Mouse (Mus musculus): ENCODE results near the gene Hk1. TPM values are rescaled to one million over a fixed set of nuclear protein-coding genes. Genes with fewer than 3 reads are reported as not detected.
A peak's percentile ranks its signal among the peaks of the same experiment; 100 is the strongest.

Hk1 gene
- polyA plus RNA-seq, 1 experiment from 2014 or later, result 38.5 TPM

GRCm38 (mm10) chr10:62404901-62405300 lies 25.2 kb upstream of the Hk1 start:
- ATAC-seq (ENCODE audit: low FRiP score), result no peak
- WGBS, result 52% methylated on average over 14 of the region's 14 CpGs
- peak overlapping the region; percentile 10; the same call in 1 of the 2 replicates for H3K4me3 ChIP-seq (replicated peaks)
- no peaks in the 10 kb centered on the region for H3K36me3 ChIP-seq (replicated peaks)
- no peak overlapping the region for H3K27ac ChIP-seq
- 0 out of 2 replicates have a peak overlapping the region, but pooled peaks have one; percentile 14 for H3K9ac ChIP-seq
- peaks cover 4% of the 10 kb centered on the region; the same call in 1 of the 2 replicates for H3K4me1 ChIP-seq
- peak overlapping the region; percentile 24; the same call in 1 of the 2 replicates for H3K4me2 ChIP-seq
- no peaks in the 10 kb centered on the region for H3K9me3 ChIP-seq
- 0 out of 2 replicates have a peak, but pooled peaks cover 4% of the 10 kb centered on the region for H3K27me3 ChIP-seq

GRCm38 (mm10) chr10:62401641-62402111 lies 22.0 kb upstream of the Hk1 start:
- H3K9me3 ChIP-seq, result no peaks in the 10 kb centered on the region
- ATAC-seq (ENCODE audit: low FRiP score), result no peak
- H3K9ac ChIP-seq, result no peak overlapping the region
- no peak overlapping the region for H3K4me3 ChIP-seq (replicated peaks)
- 89% methylated on average over 19 of the region's 19 CpGs for WGBS
- 0 out of 2 replicates have a peak, but pooled peaks cover 4% of the 10 kb centered on the region for H3K27me3 ChIP-seq
- no peak overlapping the region for H3K27ac ChIP-seq
- no peaks in the 10 kb centered on the region for H3K36me3 ChIP-seq (replicated peaks)
- H3K4me2 ChIP-seq, result no peak overlapping the region
- peaks cover 4% of the 10 kb centered on the region; the same call in 1 of the 2 replicates for H3K4me1 ChIP-seq

- H3K4me1 ChIP-seq, result no peaks in the 10 kb centered on the region
- WGBS, result 87% methylated on average over 3 of the region's 3 CpGs
These were observed 3.3 kb upstream of the Hk1 start for GRCm38 (mm10) chr10:62383011-62383410.

GRCm38 (mm10) chr10:62380936-62381335 lies 1.2 kb upstream of the Hk1 start:
- no peak for ATAC-seq (ENCODE audit: low FRiP score)
- H3K9ac ChIP-seq, result no peak overlapping the region
- H3K4me1 ChIP-seq, result no peaks in the 10 kb centered on the region
- no peak overlapping the region for H3K27ac ChIP-seq
- no peak overlapping the region for H3K4me3 ChIP-seq (replicated peaks)
- H3K9me3 ChIP-seq, result no peaks in the 10 kb centered on the region
- H3K36me3 ChIP-seq (replicated peaks), result no peaks in the 10 kb centered on the region
- H3K4me2 ChIP-seq, result no peak overlapping the region
- no peaks in the 10 kb centered on the region for H3K27me3 ChIP-seq

More at GRCm38 (mm10) chr10:62383011-62383410, 3.3 kb upstream of the Hk1 start:
- Histone ChIP-seq H3K27me3 (no peaks in the 10 kb centered on the region), H3K9ac (no peak overlapping the region), H3K4me2 (no peak overlapping the region), H3K27ac (no peak overlapping the region), H3K36me3 (replicated peaks) (no peaks in the 10 kb centered on the region), H3K4me3 (replicated peaks) (no peak overlapping the region), H3K9me3 (no peaks in the 10 kb centered on the region)
- ATAC-seq (ENCODE audit: low FRiP score), result no peak

GRCm38 (mm10) chr10:62358827-62359226 lies 20.9 kb downstream of the Hk1 start:
- no peak overlapping the region for H3K27ac ChIP-seq
- WGBS, result 88% methylated on average over 7 of the region's 7 CpGs
- H3K9ac ChIP-seq, result no peak overlapping the region
- H3K9me3 ChIP-seq, result no peaks in the 10 kb centered on the region
- no peak overlapping the region for H3K4me3 ChIP-seq (replicated peaks)
- no peak for ATAC-seq (ENCODE audit: low FRiP score)
- no peaks in the 10 kb centered on the region for H3K27me3 ChIP-seq
- H3K4me2 ChIP-seq, result no peak overlapping the region
- H3K36me3 ChIP-seq (replicated peaks), result no peaks in the 10 kb centered on the region
- no peaks in the 10 kb centered on the region for H3K4me1 ChIP-seq

- H3K27me3 ChIP-seq, result no peaks in the 10 kb centered on the region
- no peak overlapping the region for H3K9ac ChIP-seq
- 78% methylated on average over 17 of the region's 17 CpGs for WGBS
- H3K27ac ChIP-seq, result no peak overlapping the region
- H3K4me2 ChIP-seq, result no peak overlapping the region
- H3K36me3 ChIP-seq (replicated peaks), result no peaks in the 10 kb centered on the region
- no peak for ATAC-seq (ENCODE audit: low FRiP score)
- no peak overlapping the region for H3K4me3 ChIP-seq (replicated peaks)
- no peaks in the 10 kb centered on the region for H3K9me3 ChIP-seq
- no peaks in the 10 kb centered on the region for H3K4me1 ChIP-seq
These were observed 23.5 kb downstream of the Hk1 start for GRCm38 (mm10) chr10:62356105-62356730.

GRCm38 (mm10) chr10:62345147-62345546 lies 34.6 kb downstream of the Hk1 start:
- Histone ChIP-seq H3K9ac (no peak overlapping the region), H3K4me3 (replicated peaks) (no peak overlapping the region), H3K9me3 (no peaks in the 10 kb centered on the region), H3K36me3 (replicated peaks) (no peaks in the 10 kb centered on the region), H3K4me1 (peaks cover 7% of the 10 kb centered on the region), H3K27me3 (no peaks in the 10 kb centered on the region), H3K27ac (no peak overlapping the region), H3K4me2 (no peak overlapping the region)
- no peak for ATAC-seq (ENCODE audit: low FRiP score)
- 80% methylated on average over 5 of the region's 5 CpGs for WGBS

- Histone ChIP-seq H3K4me1 (peaks cover 12% of the 10 kb centered on the region), H3K9me3 (no peaks in the 10 kb centered on the region), H3K27ac (no peak overlapping the region), H3K4me3 (replicated peaks) (no peak overlapping the region), H3K36me3 (replicated peaks) (no peaks in the 10 kb centered on the region), H3K27me3 (no peaks in the 10 kb centered on the region), H3K4me2 (no peak overlapping the region), H3K9ac (no peak overlapping the region)
- ATAC-seq (ENCODE audit: low FRiP score), result no peak
- WGBS, result 86% methylated on average over 9 of the region's 9 CpGs
These were observed 35.5 kb downstream of the Hk1 start for GRCm38 (mm10) chr10:62344004-62344752.

- no peak for ATAC-seq (ENCODE audit: low FRiP score)
- Histone ChIP-seq H3K27ac (no peak overlapping the region), H3K4me1 (peaks cover 25% of the 10 kb centered on the region), H3K36me3 (replicated peaks) (no peaks in the 10 kb centered on the region), H3K4me3 (replicated peaks) (no peak overlapping the region), H3K4me2 (no peak overlapping the region), H3K9ac (no peak overlapping the region), H3K27me3 (0 out of 2 replicates have a peak, but pooled peaks cover 3% of the 10 kb centered on the region), H3K9me3 (no peaks in the 10 kb centered on the region)
- 90% methylated on average over 6 of the region's 6 CpGs for WGBS
These were observed 37.2 kb downstream of the Hk1 start for GRCm38 (mm10) chr10:62342512-62342911.

GRCm38 (mm10) chr10:62341956-62342355 lies 37.8 kb downstream of the Hk1 start:
- H3K4me1 ChIP-seq, result peaks cover 27% of the 10 kb centered on the region
- WGBS, result 87% methylated on average over 4 of the region's 4 CpGs
- ATAC-seq (ENCODE audit: low FRiP score), result no peak
- no peaks in the 10 kb centered on the region for H3K36me3 ChIP-seq (replicated peaks)
- H3K9me3 ChIP-seq, result no peaks in the 10 kb centered on the region
- H3K27ac ChIP-seq, result no peak overlapping the region
- H3K4me2 ChIP-seq, result no peak overlapping the region
- H3K9ac ChIP-seq, result no peak overlapping the region
- H3K27me3 ChIP-seq, result 0 out of 2 replicates have a peak, but pooled peaks cover 3% of the 10 kb centered on the region
- H3K4me3 ChIP-seq (replicated peaks), result no peak overlapping the region

GRCm38 (mm10) chr10:62340991-62341390 lies 38.7 kb downstream of the Hk1 start:
- Histone ChIP-seq H3K27me3 (0 out of 2 replicates have a peak, but pooled peaks cover 3% of the 10 kb centered on the region), H3K4me1 (peaks cover 32% of the 10 kb centered on the region), H3K4me2 (peak overlapping the region; percentile 92), H3K9me3 (no peaks in the 10 kb centered on the region), H3K4me3 (replicated peaks) (peak overlapping the region; percentile 59), H3K36me3 (replicated peaks) (no peaks in the 10 kb centered on the region), H3K9ac (peak overlapping the region; percentile 66), H3K27ac (no peak overlapping the region)
- WGBS, result 16% methylated on average over 3 of the region's 3 CpGs
- ATAC-seq (ENCODE audit: low FRiP score), result no peak

GRCm38 (mm10) chr10:62340095-62340731 lies 39.5 kb downstream of the Hk1 start:
- WGBS, result under 1% methylated on average over 38 of the region's 38 CpGs
- 0 out of 2 replicates have a peak, but pooled peaks cover 3% of the 10 kb centered on the region for H3K27me3 ChIP-seq
- H3K9me3 ChIP-seq, result no peaks in the 10 kb centered on the region
- H3K4me2 ChIP-seq, result peak overlapping the region; percentile 92
- peak overlapping the region; percentile 66 for H3K9ac ChIP-seq
- peaks cover 35% of the 10 kb centered on the region for H3K4me1 ChIP-seq
- H3K4me3 ChIP-seq (replicated peaks), result peak overlapping the region; percentile 59
- peak overlapping the region; percentile 91 for H3K27ac ChIP-seq
- ATAC-seq (ENCODE audit: low FRiP score), result peak; percentile 99
- no peaks in the 10 kb centered on the region for H3K36me3 ChIP-seq (replicated peaks)
